Mouse (Mus musculus) cerebellum, adult 2 months (tissue): ENCODE data around the gene Gpc6. TPM values are rescaled to one million over a fixed set of nuclear protein-coding genes. Genes with fewer than 3 reads are reported as not detected.

Experiments
- DNase-seq, 2 experiments: peaks; one replicate each; pipeline ENCODE4 v3.0.0; 2021
- H3K27ac ChIP-seq: fragments of 200-500 bp; 2 replicates; pipeline ENCODE4 v1.5.1; 2012; ENCODE audit warnings: low read length, control low read depth, inconsistent platforms; ENCODE audit not compliant: insufficient read depth
- H3K27me3 ChIP-seq: fragments of 200-500 bp; 2 replicates; pipeline ENCODE4 v1.6.1; 2012; ENCODE audit warnings: inconsistent platforms, mild to moderate bottlenecking, low read length, moderate library complexity; ENCODE audit not compliant: control insufficient read depth, insufficient read depth
- H3K4me1 ChIP-seq: fragments of 200-500 bp; 2 replicates; pipeline ENCODE4 v1.6.1; 2011; ENCODE audit warnings: low read length; ENCODE audit not compliant: control insufficient read depth, insufficient read depth
- H3K4me3 ChIP-seq: fragments of 200-500 bp; replicated peaks from 2 replicates; pipeline ENCODE3; 2011; ENCODE audit warnings: mild to moderate bottlenecking, low read depth, low read length, control low read depth; ENCODE audit not compliant: insufficient read depth
- CTCF ChIP-seq: fragments of 200-500 bp; IDR thresholded peaks from 2 replicates; pipeline ENCODE4 v1.5.1; 2011; ENCODE audit warnings: low read depth, mild to moderate bottlenecking, control low read depth, low read length, moderate library complexity, borderline replicate concordance; ENCODE audit not compliant: insufficient read depth
- POLR2A ChIP-seq: fragments of 200-500 bp; IDR thresholded peaks from 2 replicates; pipeline ENCODE4 v1.6.1; 2011; ENCODE audit warnings: low read length, control low read depth, borderline replicate concordance; ENCODE audit not compliant: insufficient read depth
- WGBS: fragments of 180-500 bp; shearing (Covaris S2); methylation state at CpG from one replicate; pipeline ENCODE4 v1.1.7; 2018; 5-methylcytosine and 5-hydroxymethylcytosine counted together
- polyA plus RNA-seq: library from polyadenylated mRNA; depleted of rRNA; stranded (reverse); fragments of >200 nt; gene quantifications from 2 replicates; pipeline ENCODE4 v1.2.3, GENCODE M21; 2012

Gene Gpc6
- polyA plus RNA-seq, 1 experiment = 5.3 TPM

DNA sequence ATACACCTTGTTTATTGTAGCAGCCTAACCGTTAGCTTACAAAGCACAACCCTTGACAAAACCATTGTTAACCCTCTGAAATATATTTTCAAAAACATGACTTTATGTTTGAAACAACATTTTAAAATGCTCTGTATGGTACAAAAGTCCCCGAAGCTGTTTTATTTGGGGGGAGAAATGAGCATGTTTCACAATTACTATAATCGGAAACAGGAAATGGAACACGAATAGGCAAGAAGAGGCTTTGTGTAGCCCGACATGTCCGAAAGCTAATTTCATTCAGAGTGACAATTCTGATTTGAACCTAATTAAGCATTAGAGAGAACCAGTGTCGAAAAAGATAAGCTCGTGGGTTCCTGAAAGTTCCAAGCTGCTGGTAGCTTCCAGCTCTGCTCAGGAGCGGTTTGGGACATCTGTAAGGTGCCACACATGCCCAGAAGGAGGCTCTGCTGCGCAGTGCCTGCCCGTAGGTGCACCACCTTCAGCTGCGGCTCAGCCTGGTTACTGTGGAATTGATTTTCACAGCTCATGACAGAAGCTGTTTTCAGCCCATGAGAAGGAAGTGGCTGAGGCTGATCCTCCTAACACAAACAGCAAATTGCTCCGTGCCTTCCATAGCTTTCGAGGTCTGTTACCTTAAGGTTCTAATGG lies 12.9 kb downstream of the Gpc6 start:
- H3K27me3 ChIP-seq = no peaks in the 10 kb centered on the region
- no peak overlapping the region for H3K27ac ChIP-seq
- 74% methylated on average over 14 of the region's 14 CpGs for WGBS
- H3K4me1 ChIP-seq = no peaks in the 10 kb centered on the region
- DNase-seq = no peak
- no peak overlapping the region for H3K4me3 ChIP-seq
- no peak for TF ChIP-seq POLR2A
- no peak for TF ChIP-seq CTCF

DNA sequence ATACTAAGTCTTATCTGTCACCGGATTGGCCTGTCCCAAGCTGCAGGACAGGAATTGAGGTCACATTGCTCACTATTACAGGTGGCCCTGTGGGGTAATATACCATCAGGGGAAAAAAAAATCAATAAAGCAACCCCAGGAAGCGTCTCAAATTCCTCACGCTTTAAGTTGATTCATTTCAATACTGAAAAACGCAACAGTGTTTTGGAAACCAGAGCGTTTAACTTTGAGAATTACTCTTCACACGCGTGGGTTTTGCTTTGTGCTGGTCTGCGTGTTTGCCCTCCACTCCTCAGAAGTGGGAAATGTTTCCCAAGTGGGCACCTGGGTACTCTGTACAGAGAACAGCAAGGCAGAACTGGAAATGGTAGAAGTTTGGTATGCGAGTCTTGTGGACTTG lies 13.6 kb downstream of the Gpc6 start:
- Histone ChIP-seq H3K27me3 (no peaks in the 10 kb centered on the region), H3K4me3 (no peak overlapping the region), H3K4me1 (no peaks in the 10 kb centered on the region), H3K27ac (no peak overlapping the region)
- WGBS = 94% methylated on average over 9 of the region's 9 CpGs
- DNase-seq = no peak
- TF ChIP-seq CTCF (no peak), POLR2A (no peak)

GRCm38 (mm10) chr14:116939561-116939960 lies 14.4 kb downstream of the Gpc6 start:
- no peak for DNase-seq
- H3K27ac ChIP-seq = no peak overlapping the region
- no peaks in the 10 kb centered on the region for H3K4me1 ChIP-seq
- 94% methylated on average over 1 of the region's 1 CpGs for WGBS
- H3K27me3 ChIP-seq = no peaks in the 10 kb centered on the region
- H3K4me3 ChIP-seq = no peak overlapping the region
- TF ChIP-seq CTCF (no peak), POLR2A (no peak)

- TF ChIP-seq CTCF (no peak), POLR2A (no peak)
- no peak for DNase-seq
- Histone ChIP-seq H3K27me3 (no peaks in the 10 kb centered on the region), H3K27ac (no peak overlapping the region), H3K4me3 (no peak overlapping the region), H3K4me1 (no peaks in the 10 kb centered on the region)
- WGBS = 92% methylated on average over 4 of the region's 4 CpGs
These were observed 16.7 kb downstream of the Gpc6 start for GRCm38 (mm10) chr14:116941772-116942171.

DNA sequence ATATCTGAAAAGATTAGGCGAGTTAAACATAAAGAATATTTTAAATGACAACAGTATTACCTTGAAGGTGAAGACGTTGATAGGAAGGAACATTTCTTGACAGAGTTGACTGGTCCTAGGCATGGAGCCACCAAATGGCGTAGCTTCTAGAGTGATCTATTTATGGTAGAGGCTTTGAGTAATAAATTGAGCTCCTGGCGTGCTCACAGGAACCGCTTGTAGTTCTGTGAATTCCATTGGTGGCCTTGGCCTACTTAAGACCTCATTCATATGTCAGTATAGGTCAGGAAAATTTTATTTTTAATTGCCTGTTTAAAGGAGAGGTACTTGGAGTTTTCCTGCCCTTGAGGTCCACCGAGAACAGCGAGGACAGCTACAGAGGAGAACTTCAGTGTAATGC lies 18.6 kb downstream of the Gpc6 start:
- no peaks in the 10 kb centered on the region for H3K4me1 ChIP-seq
- TF ChIP-seq CTCF (no peak), POLR2A (no peak)

GRCm38 (mm10) chr14:116945975-116946374 lies 20.9 kb downstream of the Gpc6 start:
- Histone ChIP-seq H3K4me3 (no peak overlapping the region), H3K27ac (no peak overlapping the region), H3K27me3 (no peaks in the 10 kb centered on the region), H3K4me1 (no peaks in the 10 kb centered on the region)
- WGBS = 91% methylated on average over 6 of the region's 6 CpGs
- DNase-seq = no peak
- no peak for TF ChIP-seq CTCF

More for the DNA sequence above, 18.6 kb downstream of the Gpc6 start:
- no peaks in the 10 kb centered on the region for H3K27me3 ChIP-seq
- no peak overlapping the region for H3K27ac ChIP-seq
- DNase-seq = no peak
- no peak overlapping the region for H3K4me3 ChIP-seq
- 89% methylated on average over 7 of the region's 7 CpGs for WGBS

- Histone ChIP-seq H3K27ac (no peak overlapping the region), H3K27me3 (no peaks in the 10 kb centered on the region), H3K4me3 (no peak overlapping the region), H3K4me1 (no peaks in the 10 kb centered on the region)
- DNase-seq = no peak
- TF ChIP-seq POLR2A (no peak), CTCF (no peak)
- 95% methylated on average over 6 of the region's 6 CpGs for WGBS
These were observed 22.3 kb downstream of the Gpc6 start for GRCm38 (mm10) chr14:116947461-116947860.

GRCm38 (mm10) chr14:116947939-116948591 lies 22.9 kb downstream of the Gpc6 start:
- Histone ChIP-seq H3K4me3 (no peak overlapping the region), H3K27ac (no peak overlapping the region), H3K4me1 (no peaks in the 10 kb centered on the region), H3K27me3 (no peaks in the 10 kb centered on the region)
- no peak for TF ChIP-seq CTCF
- TF ChIP-seq POLR2A = no peak
- WGBS = 87% methylated on average over 5 of the region's 5 CpGs
- no peak for DNase-seq

DNA sequence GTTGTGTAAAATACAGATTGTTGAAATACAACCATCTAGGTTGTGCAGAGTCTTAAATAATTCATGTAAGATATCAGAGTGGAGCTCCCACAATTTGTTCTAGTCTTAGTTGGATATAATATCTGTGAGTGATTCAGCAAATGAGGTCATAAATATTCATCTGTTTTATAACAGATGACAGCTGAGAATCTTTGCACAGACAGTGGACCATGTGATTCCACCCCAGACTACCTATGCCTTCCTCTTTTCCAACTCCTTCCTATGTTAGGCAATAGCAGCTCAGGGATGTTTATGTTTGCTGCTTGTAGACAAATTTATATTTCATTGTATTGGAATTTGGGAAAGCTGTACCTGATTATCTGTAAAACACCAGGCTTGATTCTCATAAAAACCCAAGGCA lies 32.0 kb downstream of the Gpc6 start:
- no peak for DNase-seq
- no peak overlapping the region for H3K4me3 ChIP-seq
- H3K27me3 ChIP-seq = no peaks in the 10 kb centered on the region
- no peaks in the 10 kb centered on the region for H3K4me1 ChIP-seq
- TF ChIP-seq POLR2A = no peak
- no peak for TF ChIP-seq CTCF
- H3K27ac ChIP-seq = no peak overlapping the region
